ENCODE assay signal across 9 mouse cellular contexts in the genomic region with DNA sequence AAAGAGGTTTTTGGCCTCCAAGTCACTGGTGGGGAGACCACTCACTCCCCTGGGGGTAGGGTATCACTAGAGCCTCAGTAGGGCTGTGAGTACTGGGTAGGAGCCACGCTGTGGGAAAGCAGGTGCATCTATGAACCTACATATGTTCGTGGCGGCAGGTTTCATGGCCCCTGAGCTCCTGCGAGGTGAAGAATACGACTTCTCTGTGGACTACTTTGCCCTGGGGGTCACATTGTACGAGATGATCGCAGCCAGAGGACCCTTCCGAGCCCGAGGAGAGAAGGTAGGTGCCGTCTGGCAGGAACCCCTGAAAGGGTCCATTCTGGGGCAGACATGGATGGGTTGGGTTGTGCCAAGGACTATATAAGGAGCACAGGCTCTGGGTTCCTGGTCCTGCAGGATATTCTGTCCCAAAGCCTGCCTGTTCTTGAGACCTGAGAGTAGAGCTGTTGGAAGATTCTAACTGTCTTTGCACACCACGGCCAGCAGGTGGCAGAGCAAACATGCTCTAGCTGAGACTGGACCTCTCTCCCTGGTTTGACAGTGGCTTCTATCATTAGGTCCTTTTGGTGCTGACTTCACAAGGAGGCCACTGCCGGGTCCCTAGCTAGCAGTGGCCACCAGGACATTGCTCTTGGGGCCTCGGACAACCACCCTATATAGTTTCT. TPM values are rescaled to one million over a fixed set of nuclear protein-coding genes. Genes with fewer than 3 reads are reported as not detected.
DNase-seq lines count a peak whose midpoint lies in the region; ATAC-seq and TF ChIP-seq lines count a peak whose summit lies in the region.
"Had no signal": no experiment of that assay in that cellular context is flagged by ENCODE, and none has a peak within 500 bp of the region (broad histone marks: within the 10 kb centered on the region; RNA-seq: fewer than 3 reads in every experiment).

No protein-coding gene starts in this region.

- H3K4me2 ChIP-seq in embryonic facial prominence, embryonic 14.5 days (ENCODE audit: low read depth, low read length) = no peak overlapping the region
- no peak overlapping the region for H3K4me2 ChIP-seq in kidney, embryonic 14.5 days (replicated peaks; ENCODE audit: low read depth, low read length)
- no peak overlapping the region for H3K4me2 ChIP-seq in liver, postnatal 0 days (ENCODE audit: low read depth, low read length)
- H3K4me2 ChIP-seq: stomach, embryonic 15.5 days had no signal

- H3K4me3 ChIP-seq in bone marrow macrophage, adult 2 months (ENCODE audit: insufficient read depth, low read length) = no peak overlapping the region
- H3K4me3 ChIP-seq in embryonic facial prominence, embryonic 14.5 days (ENCODE audit: low read depth, low read length) = no peak overlapping the region
- no peak overlapping the region for H3K4me3 ChIP-seq in kidney, embryonic 14.5 days (ENCODE audit: low read length)
- no peak overlapping the region for H3K4me3 ChIP-seq in liver, postnatal 0 days (ENCODE audit: low read depth, low read length)
- H3K4me3 ChIP-seq: stomach, embryonic 15.5 days had no signal

- 54% methylated on average over 13 of the region's 13 CpGs for WGBS in embryonic facial prominence, embryonic 14.5 days
- 63% methylated on average over 13 of the region's 13 CpGs for WGBS in kidney, embryonic 14.5 days
- 55% methylated on average over 13 of the region's 13 CpGs for WGBS in liver, postnatal 0 days (ENCODE audit: insufficient replicate concordance)

- ATAC-seq in embryonic facial prominence, embryonic 14.5 days (ENCODE audit: low read depth) = no peak
- 0 out of 2 replicates have a peak, but pooled peaks have one; percentile 14 for ATAC-seq in kidney, embryonic 14.5 days (ENCODE audit: low FRiP score, low TSS enrichment)
- ATAC-seq in liver, postnatal 0 days = no peak

- no peaks in the 10 kb centered on the region for H3K27me3 ChIP-seq in embryonic facial prominence, embryonic 14.5 days (replicated peaks; ENCODE audit: control insufficient read depth, insufficient read depth, low read length)
- no peaks in the 10 kb centered on the region for H3K27me3 ChIP-seq in kidney, embryonic 14.5 days (ENCODE audit: control insufficient read depth, insufficient read depth, low read length)
- H3K27me3 ChIP-seq in liver, postnatal 0 days (ENCODE audit: insufficient read depth, low read length) = no peaks in the 10 kb centered on the region
- H3K27me3 ChIP-seq: stomach, embryonic 15.5 days had no signal

- no peak for TF ChIP-seq EP300 in liver, postnatal 0 days (IDR thresholded peaks at IDR 0.05; ENCODE audit: low read depth)

- no peak overlapping the region for H3K9ac ChIP-seq in embryonic facial prominence, embryonic 14.5 days (ENCODE audit: low read depth, low read length)
- H3K9ac ChIP-seq in kidney, embryonic 14.5 days (ENCODE audit: low read depth, low read length) = no peak overlapping the region
- no peak overlapping the region for H3K9ac ChIP-seq in liver, postnatal 0 days (replicated peaks)
- H3K9ac ChIP-seq: stomach, embryonic 15.5 days had no signal

- H3K9me3 ChIP-seq in embryonic facial prominence, embryonic 14.5 days (ENCODE audit: control insufficient read depth, low read length) = no peaks in the 10 kb centered on the region
- H3K9me3 ChIP-seq in kidney, embryonic 14.5 days (ENCODE audit: control insufficient read depth, low read length) = no peaks in the 10 kb centered on the region
- H3K9me3 ChIP-seq in liver, postnatal 0 days (ENCODE audit: low read length) = no peaks in the 10 kb centered on the region
- H3K9me3 ChIP-seq: stomach, embryonic 15.5 days had no signal

- peak; percentile 62; the same call in 1 of the 2 replicates for TF ChIP-seq CTCF in bone marrow macrophage, adult 2 months (IDR thresholded peaks at IDR 0.05; ENCODE audit: low read depth, low read length)
- TF ChIP-seq CTCF in liver, postnatal 0 days (IDR thresholded peaks at IDR 0.05; ENCODE audit: low read depth) = peak; percentile 87

- no peaks in the 10 kb centered on the region for H3K4me1 ChIP-seq in bone marrow macrophage, adult 2 months (ENCODE audit: control insufficient read depth, insufficient read depth, low read length)
- no peaks in the 10 kb centered on the region for H3K4me1 ChIP-seq in embryonic facial prominence, embryonic 14.5 days (ENCODE audit: control insufficient read depth, insufficient read depth, low read length)
- no peaks in the 10 kb centered on the region for H3K4me1 ChIP-seq in kidney, embryonic 14.5 days (ENCODE audit: control insufficient read depth, insufficient read depth, low read length)
- no peaks in the 10 kb centered on the region for H3K4me1 ChIP-seq in liver, postnatal 0 days (ENCODE audit: insufficient read depth)

- TF ChIP-seq POLR2A in bone marrow macrophage, adult 2 months (IDR thresholded peaks at IDR 0.05; ENCODE audit: borderline replicate concordance, low read depth, low read length) = no peak

- DNase-seq in 3T3-L1 (ENCODE audit: low read depth, low spot score) = peak; percentile 86
- peak; percentile 51 for DNase-seq in CD4-positive helper T cell, adult 2 months (ENCODE audit: low read depth, low spot score)
- DNase-seq in embryonic facial prominence, embryonic 14.5 days (ENCODE audit: low spot score) = peak; percentile 56
- DNase-seq in liver, postnatal 0 days = peak; percentile 74
- DNase-seq in ovary, postnatal 36 days (ENCODE audit: low spot score) = peak; percentile 60
- no peak for DNase-seq in urinary bladder, postnatal 4 days (ENCODE audit: low spot score in 2 of 2)

- H3K36me3 ChIP-seq in embryonic facial prominence, embryonic 14.5 days (ENCODE audit: control insufficient read depth, insufficient read depth, low read length) = no peaks in the 10 kb centered on the region
- H3K36me3 ChIP-seq in kidney, embryonic 14.5 days (ENCODE audit: control insufficient read depth, insufficient read depth, low read length) = no peaks in the 10 kb centered on the region
- no peaks in the 10 kb centered on the region for H3K36me3 ChIP-seq in liver, postnatal 0 days (replicated peaks; ENCODE audit: insufficient read depth, low read length)
- H3K36me3 ChIP-seq: stomach, embryonic 15.5 days had no signal

- H3K27ac ChIP-seq in bone marrow macrophage, adult 2 months (ENCODE audit: insufficient read depth, low read depth, low read length) = no peak overlapping the region
- no peak overlapping the region for H3K27ac ChIP-seq in embryonic facial prominence, embryonic 14.5 days (replicated peaks; ENCODE audit: low read depth, low read length)
- H3K27ac ChIP-seq in kidney, embryonic 14.5 days (ENCODE audit: low read depth, low read length) = no peak overlapping the region
- H3K27ac ChIP-seq in liver, postnatal 0 days (ENCODE audit: low read depth) = no peak overlapping the region
- H3K27ac ChIP-seq: stomach, embryonic 15.5 days had no signal

RNA-seq across cellular contexts. Expression of a gene that starts 8.1 kb away (rescaled TPM):
- not detected in 2 replicates for polyA plus RNA-seq in bone marrow macrophage, adult 2 months (2012; ENCODE audit: insufficient read depth, insufficient read length, missing spikeins)
- polyA plus RNA-seq in embryonic facial prominence, embryonic 14.5 days (2014; fragmentation: Nextera tagmentation; extraction: Ambion mirVana) = not detected in 2 replicates
- not detected in 2 replicates for polyA plus RNA-seq in kidney, embryonic 14.5 days (2014; fragmentation: Nextera tagmentation; extraction: Ambion mirVana)
- polyA plus RNA-seq in liver, postnatal 0 days (2015; fragmentation: Nextera tagmentation; extraction: Ambion mirVana) = not detected in 2 replicates
- polyA plus RNA-seq: stomach, embryonic 15.5 days had no signal

RNA-seq across cellular contexts. Expression of a gene that starts 16.4 kb away (rescaled TPM):
- polyA plus RNA-seq in bone marrow macrophage, adult 2 months (2012; ENCODE audit: insufficient read depth, insufficient read length, missing spikeins) = not detected in 2 replicates
- polyA plus RNA-seq in embryonic facial prominence, embryonic 14.5 days (2014; fragmentation: Nextera tagmentation; extraction: Ambion mirVana) = not detected in 2 replicates
- not detected in 2 replicates for polyA plus RNA-seq in kidney, embryonic 14.5 days (2014; fragmentation: Nextera tagmentation; extraction: Ambion mirVana)
- polyA plus RNA-seq in liver, postnatal 0 days (2015; fragmentation: Nextera tagmentation; extraction: Ambion mirVana) = not detected in 2 replicates

RNA-seq across cellular contexts. Expression of a gene that starts 22.0 kb away (rescaled TPM):
- not detected in 2 replicates for polyA plus RNA-seq in bone marrow macrophage, adult 2 months (2012; ENCODE audit: insufficient read depth, insufficient read length, missing spikeins)
- polyA plus RNA-seq in embryonic facial prominence, embryonic 14.5 days (2014; fragmentation: Nextera tagmentation; extraction: Ambion mirVana) = 1.2 and 1.5 TPM in 2 replicates
- polyA plus RNA-seq in kidney, embryonic 14.5 days (2014; fragmentation: Nextera tagmentation; extraction: Ambion mirVana) = 0.57 TPM in 1 of 2 replicates, not detected in the other
- polyA plus RNA-seq in liver, postnatal 0 days (2015; fragmentation: Nextera tagmentation; extraction: Ambion mirVana) = not detected in 2 replicates

Comparison
In these comparisons a context has a peak if more than half of its experiments do, and no peak if none do; other contexts are left out.
1. DNase-seq: peak in 3T3-L1 (single experiment), CD4-positive helper T cell, adult 2 months (single experiment), embryonic facial prominence, embryonic 14.5 days (single experiment), liver, postnatal 0 days (single experiment) and ovary, postnatal 36 days (single experiment); none in urinary bladder, postnatal 4 days (0 of 2).